Mouse (Mus musculus) neutrophil, adult 59 days (primary cell): ENCODE results near the gene Scn2a. TPM values are rescaled to one million over a fixed set of nuclear protein-coding genes. Genes with fewer than 3 reads are reported as not detected.

Experiments
- total RNA-seq, 2 experiments: library from RNA; stranded (reverse); gene quantifications; 1 replicate in 1 of 2; 2 replicates in 1 of 2; pipeline ENCODE4 v1.2.4; 2023

Scn2a gene
- total RNA-seq, result not detected

DNA sequence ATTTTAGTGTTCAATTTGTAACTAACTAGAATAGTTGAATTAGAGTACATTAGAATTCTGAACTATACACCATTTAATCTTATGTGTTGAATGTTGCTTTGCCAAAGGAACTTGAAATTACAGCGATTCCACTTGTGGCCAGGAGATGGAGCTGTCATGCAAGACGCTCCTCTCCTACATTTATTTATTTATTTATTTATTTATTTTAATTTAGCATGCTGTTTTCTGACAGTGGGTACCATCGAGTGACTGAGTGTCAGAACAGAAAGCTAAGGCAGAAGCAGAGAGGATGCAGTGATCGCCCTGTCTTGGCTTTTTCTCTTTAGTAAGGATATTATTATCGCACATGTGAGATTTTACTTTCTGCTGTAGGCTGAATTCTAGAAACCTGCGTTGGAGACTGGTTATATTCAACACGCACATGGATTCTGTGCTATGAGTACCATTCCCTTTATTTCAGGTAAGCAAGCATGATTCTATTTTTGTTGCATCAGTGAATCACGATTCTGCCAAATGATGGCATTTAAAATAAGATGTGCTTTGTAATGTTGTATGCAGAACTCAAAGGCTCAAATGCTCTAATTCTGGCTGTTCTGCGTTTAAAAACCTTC lies at the start of gene Scn2a:
TSS of gene Scn2a (plus strand) at position 216 of the 611 bp plus-strand sequence.

Other genes starting within 250 kb of the Scn2a start
- gene Scn3a, start 53.1 kb upstream of the Scn2a start, total RNA-seq, result not detected
- not detected for gene Csrnp3, start 225.0 kb downstream of the Scn2a start, total RNA-seq